Comparison of ENCODE assay signal across 26 mouse cellular contexts in genomic region chr6:94867952-94868351, GRCm38 (mm10).
A peak's percentile ranks its signal among the peaks of the same experiment; 100 is the strongest.
DNase-seq lines count a peak whose midpoint lies in the region; ATAC-seq lines count a peak whose summit lies in the region.
"Had no signal": no experiment of that assay in that cellular context is flagged by ENCODE, and none has a peak within 500 bp of the region (broad histone marks: within the 10 kb centered on the region; RNA-seq: fewer than 3 reads in every experiment).

No protein-coding gene starts in this region.

- H3K4me2 ChIP-seq in forebrain, embryonic 15.5 days (replicated peaks), result no peak overlapping the region
- no peak overlapping the region for H3K4me2 ChIP-seq in midbrain, embryonic 11.5 days
- H3K4me2 ChIP-seq: embryonic facial prominence, embryonic 15.5 days; heart, embryonic 11.5 days; limb, embryonic 13.5 days; liver, embryonic 13.5 days; midbrain, embryonic 13.5 days; neural tube, embryonic 13.5 days had no signal

- H3K27me3 ChIP-seq in forebrain, embryonic 10.5 days (ENCODE audit: poor library complexity, severe bottlenecking), result no peaks in the 10 kb centered on the region
- H3K27me3 ChIP-seq in forebrain, embryonic 15.5 days, result no peaks in the 10 kb centered on the region
- H3K27me3 ChIP-seq in midbrain, embryonic 11.5 days (ENCODE audit: control insufficient read depth, insufficient read depth, low read length), result no peaks in the 10 kb centered on the region
- H3K27me3 ChIP-seq in midbrain, embryonic 10.5 days (ENCODE audit: low read depth, poor library complexity, severe bottlenecking), result no peaks in the 10 kb centered on the region
- H3K27me3 ChIP-seq: embryonic facial prominence, embryonic 15.5 days; limb, embryonic 13.5 days; liver, embryonic 13.5 days; midbrain, embryonic 13.5 days; neural tube, embryonic 13.5 days; Patski had no signal

- peak overlapping the region; percentile 15; the same call in 1 of the 2 replicates for H3K27ac ChIP-seq in forebrain, embryonic 10.5 days
- H3K27ac ChIP-seq in forebrain, embryonic 15.5 days (replicated peaks), result no peak overlapping the region
- H3K27ac ChIP-seq in midbrain, embryonic 11.5 days (ENCODE audit: low read depth, low read length), result no peak overlapping the region
- H3K27ac ChIP-seq in midbrain, embryonic 10.5 days (replicated peaks), result no peak overlapping the region
- H3K27ac ChIP-seq: embryonic facial prominence, embryonic 15.5 days; hindbrain, embryonic 10.5 days; limb, embryonic 13.5 days; liver, embryonic 13.5 days; midbrain, embryonic 13.5 days; neural tube, embryonic 13.5 days had no signal

- no peak overlapping the region for H3K9ac ChIP-seq in forebrain, embryonic 15.5 days (replicated peaks)
- no peak overlapping the region for H3K9ac ChIP-seq in midbrain, embryonic 11.5 days (ENCODE audit: low read length)
- H3K9ac ChIP-seq: embryonic facial prominence, embryonic 15.5 days; limb, embryonic 13.5 days; liver, embryonic 13.5 days; midbrain, embryonic 13.5 days; neural tube, embryonic 13.5 days had no signal

- H3K4me1 ChIP-seq in forebrain, embryonic 10.5 days, result peaks cover 4% of the 10 kb centered on the region; the same call in 1 of the 2 replicates
- no peaks in the 10 kb centered on the region for H3K4me1 ChIP-seq in forebrain, embryonic 15.5 days
- no peaks in the 10 kb centered on the region for H3K4me1 ChIP-seq in midbrain, embryonic 11.5 days (ENCODE audit: control insufficient read depth, insufficient read depth, low read length)
- H3K4me1 ChIP-seq in midbrain, embryonic 10.5 days, result peaks cover 5% of the 10 kb centered on the region; the same call in 1 of the 2 replicates
- H3K4me1 ChIP-seq: embryonic facial prominence, embryonic 15.5 days; hindbrain, embryonic 10.5 days; limb, embryonic 13.5 days; liver, embryonic 13.5 days; neural tube, embryonic 13.5 days had no signal

- H3K4me3 ChIP-seq in forebrain, embryonic 10.5 days, result no peak overlapping the region
- no peak overlapping the region for H3K4me3 ChIP-seq in forebrain, embryonic 15.5 days
- no peak overlapping the region for H3K4me3 ChIP-seq in midbrain, embryonic 11.5 days (ENCODE audit: low read depth, low read length)
- H3K4me3 ChIP-seq in midbrain, embryonic 10.5 days, result no peak overlapping the region
- H3K4me3 ChIP-seq: embryonic facial prominence, embryonic 15.5 days; hindbrain, embryonic 10.5 days; limb, embryonic 13.5 days; liver, embryonic 13.5 days; midbrain, embryonic 13.5 days; neural tube, embryonic 13.5 days had no signal

- no peaks in the 10 kb centered on the region for H3K36me3 ChIP-seq in forebrain, embryonic 10.5 days (replicated peaks)
- H3K36me3 ChIP-seq in forebrain, embryonic 15.5 days, result no peaks in the 10 kb centered on the region
- H3K36me3 ChIP-seq in midbrain, embryonic 11.5 days (ENCODE audit: control insufficient read depth, insufficient read depth, low read length), result no peaks in the 10 kb centered on the region
- H3K36me3 ChIP-seq in midbrain, embryonic 10.5 days, result no peaks in the 10 kb centered on the region
- H3K36me3 ChIP-seq: embryonic facial prominence, embryonic 15.5 days; G1E; hindbrain, embryonic 10.5 days; limb, embryonic 13.5 days; liver, embryonic 13.5 days; midbrain, embryonic 13.5 days; neural tube, embryonic 13.5 days had no signal

- no peak for ATAC-seq in forebrain, embryonic 15.5 days (replicated peaks)
- ATAC-seq in midbrain, embryonic 11.5 days (ENCODE audit: low FRiP score), result no peak
- ATAC-seq: intestine, postnatal 0 days; midbrain, embryonic 13.5 days; Patski had no signal

- intact Hi-C loops in gastrocnemius, postnatal 14 days (cut with DNase I; ENCODE audit: low total_unique reads), result no loop called here

- 67% methylated on average over 3 of the region's 3 CpGs for WGBS in forebrain, embryonic 10.5 days
- WGBS in forebrain, embryonic 15.5 days, result 47% methylated on average over 3 of the region's 3 CpGs
- WGBS in midbrain, embryonic 11.5 days, result 62% methylated on average over 3 of the region's 3 CpGs
- whole genome bisulfite sequencing in midbrain, embryonic 10.5 days, result 64% methylated on average over 3 of the region's 3 CpGs

- H3K9me3 ChIP-seq in forebrain, embryonic 10.5 days, result no peaks in the 10 kb centered on the region
- H3K9me3 ChIP-seq in forebrain, embryonic 15.5 days, result no peaks in the 10 kb centered on the region
- no peaks in the 10 kb centered on the region for H3K9me3 ChIP-seq in midbrain, embryonic 11.5 days (ENCODE audit: control insufficient read depth, low read length)
- H3K9me3 ChIP-seq in midbrain, embryonic 10.5 days (replicated peaks), result no peaks in the 10 kb centered on the region
- H3K9me3 ChIP-seq: embryonic facial prominence, embryonic 15.5 days; G1E; hindbrain, embryonic 10.5 days; limb, embryonic 13.5 days; liver, embryonic 13.5 days; midbrain, embryonic 13.5 days; neural tube, embryonic 13.5 days had no signal

- no peak for DNase-seq in forebrain, embryonic 10.5 days (ENCODE audit: extremely low spot score, low spot score)
- peak; percentile 28 for DNase-seq in midbrain, embryonic 11.5 days (ENCODE audit: low spot score, missing footprints)
- no peak for DNase-seq in midbrain, embryonic 10.5 days (ENCODE audit: low spot score)
- peak; percentile 36 for DNase-seq in gastrocnemius, postnatal 14 days
- peak; percentile 4 for DNase-seq in skeletal muscle tissue, adult 2 months (ENCODE audit: low read depth, low spot score)
- no peak for DNase-seq in kidney, postnatal 4 days
- DNase-seq: adrenal gland, adult 8-10 months; cerebellum, adult 8-10 months; cerebellum, postnatal 36 days; embryo, embryonic 11 days; kidney, postnatal 25 days; liver, embryonic 13.5 days; lung, adult 2 months; lung, postnatal 14 days; right cerebral cortex, postnatal 14 days; spleen, adult 18-20 months had no signal

Comparison
In these comparisons a context has a peak if more than half of its experiments do, and no peak if none do; other contexts are left out.
1. DNase-seq: peak in midbrain, embryonic 11.5 days (single experiment), gastrocnemius, postnatal 14 days (single experiment) and skeletal muscle tissue, adult 2 months (single experiment); none in forebrain, embryonic 10.5 days (single experiment), midbrain, embryonic 10.5 days (single experiment) and kidney, postnatal 4 days (0 of 2).